Mouse (Mus musculus) lung, postnatal 0 days (tissue): ENCODE results near the gene Ptprs. TPM values are rescaled to one million over a fixed set of nuclear protein-coding genes. Genes with fewer than 3 reads are reported as not detected.

ENCODE experiments used
- ATAC-seq: fragments of 200-750 bp; cut with Nextera tagmentation; 2 replicates; pipeline ENCODE4 v1.8.0; 2017; ENCODE audit warnings: moderate library complexity
- DNase-seq: peaks from one replicate; pipeline ENCODE4 v3.0.0-alpha.2; 2016; ENCODE audit warnings: low spot score
- H3K27ac ChIP-seq: fragments of 300-500 bp; sonication (generic); 2 replicates; pipeline ENCODE4 v1.5.1; 2014; ENCODE audit warnings: antibody characterized with exemption, mild to moderate bottlenecking, low read length, mixed read lengths
- H3K27me3 ChIP-seq: fragments of 300-500 bp; sonication (generic); replicated peaks from 2 replicates; pipeline ENCODE4 v1.6.1; 2014; ENCODE audit warnings: low read length, mixed read lengths; ENCODE audit not compliant: insufficient read depth
- H3K36me3 ChIP-seq: fragments of 300-500 bp; sonication (generic); 2 replicates; pipeline ENCODE4 v1.6.1; 2014; ENCODE audit warnings: low read length, mixed read lengths; ENCODE audit not compliant: insufficient read depth
- H3K4me1 ChIP-seq: fragments of 300-500 bp; sonication (generic); 2 replicates; pipeline ENCODE4 v1.6.1; 2014; ENCODE audit warnings: antibody characterized with exemption, low read depth, low read length, mixed read lengths; ENCODE audit not compliant: insufficient read depth
- H3K4me2 ChIP-seq: fragments of 300-500 bp; sonication (generic); replicated peaks from 2 replicates; pipeline ENCODE4 v1.6.1; 2014; ENCODE audit warnings: low read depth, mild to moderate bottlenecking, low read length, moderate library complexity, mixed read lengths
- H3K4me3 ChIP-seq: fragments of 300-500 bp; sonication (generic); 2 replicates; pipeline ENCODE4 v1.5.1; 2014; ENCODE audit warnings: low read depth, low read length
- H3K9ac ChIP-seq: fragments of 300-500 bp; sonication (generic); replicated peaks from 2 replicates; pipeline ENCODE4 v1.6.1; 2014; ENCODE audit warnings: low read depth, mild to moderate bottlenecking
- H3K9me3 ChIP-seq: fragments of 300-500 bp; sonication (generic); 2 replicates; pipeline ENCODE4 v1.6.1; 2016; ENCODE audit warnings: low read length, mixed read lengths
- CTCF ChIP-seq: IDR thresholded peaks from 2 replicates; pipeline ENCODE4 v1.5.1; 2016; ENCODE audit warnings: antibody characterized with exemption, mild to moderate bottlenecking
- EP300 ChIP-seq: IDR thresholded peaks from 2 replicates; pipeline ENCODE4 v1.6.1; 2016; ENCODE audit warnings: antibody characterized with exemption, mild to moderate bottlenecking, control low read depth
- WGBS: fragments of 180-500 bp; shearing (Covaris S2); extraction: QIAGEN DNeasy Blood & Tissue Kit; methylation state at CpG from one replicate; pipeline ENCODE4 v1.1.7; 2014; 5-methylcytosine and 5-hydroxymethylcytosine counted together
- polyA plus RNA-seq: library from polyadenylated mRNA; unstranded; fragments of >200 nt; fragmentation: Nextera tagmentation; extraction: Ambion mirVana; gene quantifications from 2 replicates; pipeline ENCODE4 v1.2.1, GENCODE M21; 2015

The Ptprs gene
- polyA plus RNA-seq, 1 experiment from 2014 or later, result 25.6 TPM

- no peak for ATAC-seq
- H3K4me1 ChIP-seq, result no peaks in the 10 kb centered on the region
- no peak overlapping the region for H3K27ac ChIP-seq
- 69% methylated on average over 3 of the region's 3 CpGs for WGBS
- H3K9me3 ChIP-seq, result no peaks in the 10 kb centered on the region
- H3K4me2 ChIP-seq, result no peak overlapping the region
- H3K9ac ChIP-seq, result no peak overlapping the region
- H3K36me3 ChIP-seq, result peaks cover 24% of the 10 kb centered on the region
- no peak overlapping the region for H3K4me3 ChIP-seq
- no peaks in the 10 kb centered on the region for H3K27me3 ChIP-seq
- no peak for TF ChIP-seq EP300
- TF ChIP-seq CTCF, result no peak
- peak; percentile 19 for DNase-seq
These were observed 70.9 kb downstream of the Ptprs start for GRCm38 (mm10) chr17:56405341-56405740.

GRCm38 (mm10) chr17:56401051-56401521 lies 75.2 kb downstream of the Ptprs start:
- no peaks in the 10 kb centered on the region for H3K4me1 ChIP-seq
- peaks cover 51% of the 10 kb centered on the region for H3K36me3 ChIP-seq
- H3K27me3 ChIP-seq, result no peaks in the 10 kb centered on the region
- DNase-seq, result no peak
- H3K9me3 ChIP-seq, result no peaks in the 10 kb centered on the region
- H3K27ac ChIP-seq, result no peak overlapping the region
- TF ChIP-seq CTCF (no peak), EP300 (no peak)
- H3K4me3 ChIP-seq, result no peak overlapping the region
- no peak overlapping the region for H3K9ac ChIP-seq
- H3K4me2 ChIP-seq, result no peak overlapping the region
- WGBS, result 89% methylated on average over 4 of the region's 4 CpGs
- no peak for ATAC-seq

- no peak overlapping the region for H3K4me3 ChIP-seq
- TF ChIP-seq EP300 (no peak), CTCF (no peak)
- ATAC-seq, result no peak
- no peaks in the 10 kb centered on the region for H3K9me3 ChIP-seq
- H3K36me3 ChIP-seq, result peaks cover 54% of the 10 kb centered on the region
- no peak overlapping the region for H3K27ac ChIP-seq
- no peak for DNase-seq
- H3K9ac ChIP-seq, result no peak overlapping the region
- H3K27me3 ChIP-seq, result no peaks in the 10 kb centered on the region
- no peaks in the 10 kb centered on the region for H3K4me1 ChIP-seq
- WGBS, result 93% methylated on average over 3 of the region's 3 CpGs
- no peak overlapping the region for H3K4me2 ChIP-seq
These were observed 76.1 kb downstream of the Ptprs start for GRCm38 (mm10) chr17:56400221-56400620.

GRCm38 (mm10) chr17:56396051-56396450 lies 80.2 kb downstream of the Ptprs start:
- no peak overlapping the region for H3K27ac ChIP-seq
- no peaks in the 10 kb centered on the region for H3K27me3 ChIP-seq
- no peaks in the 10 kb centered on the region for H3K9me3 ChIP-seq
- no peak overlapping the region for H3K4me2 ChIP-seq
- no peak for DNase-seq
- no peak overlapping the region for H3K4me3 ChIP-seq
- H3K4me1 ChIP-seq, result no peaks in the 10 kb centered on the region
- WGBS, result 77% methylated on average over 6 of the region's 6 CpGs
- ATAC-seq, result no peak
- H3K9ac ChIP-seq, result no peak overlapping the region
- peaks cover 57% of the 10 kb centered on the region; the same call in 1 of the 2 replicates for H3K36me3 ChIP-seq
- no peak for TF ChIP-seq EP300
- no peak for TF ChIP-seq CTCF

GRCm38 (mm10) chr17:56393889-56394288 lies 82.4 kb downstream of the Ptprs start:
- Histone ChIP-seq H3K9me3 (no peaks in the 10 kb centered on the region), H3K4me3 (no peak overlapping the region), H3K27ac (no peak overlapping the region), H3K9ac (no peak overlapping the region), H3K27me3 (no peaks in the 10 kb centered on the region), H3K4me1 (no peaks in the 10 kb centered on the region), H3K4me2 (no peak overlapping the region), H3K36me3 (peaks cover 51% of the 10 kb centered on the region)
- DNase-seq (no peak), ATAC-seq (no peak)
- WGBS, result 93% methylated on average over 10 of the region's 10 CpGs
- TF ChIP-seq EP300 (no peak), CTCF (no peak)

GRCm38 (mm10) chr17:56393238-56393637 lies 83.0 kb downstream of the Ptprs start:
- H3K27ac ChIP-seq, result no peak overlapping the region
- no peak overlapping the region for H3K4me3 ChIP-seq
- H3K36me3 ChIP-seq, result peaks cover 58% of the 10 kb centered on the region
- TF ChIP-seq CTCF (no peak), EP300 (no peak)
- no peak overlapping the region for H3K4me2 ChIP-seq
- no peak for ATAC-seq
- DNase-seq, result no peak
- H3K9me3 ChIP-seq, result no peaks in the 10 kb centered on the region
- no peaks in the 10 kb centered on the region for H3K27me3 ChIP-seq
- 80% methylated on average over 6 of the region's 6 CpGs for WGBS
- H3K4me1 ChIP-seq, result no peaks in the 10 kb centered on the region
- H3K9ac ChIP-seq, result no peak overlapping the region

GRCm38 (mm10) chr17:56387612-56388011 lies 88.7 kb downstream of the Ptprs start:
- TF ChIP-seq EP300 (no peak), CTCF (no peak)
- DNase-seq, result no peak
- no peak overlapping the region for H3K4me2 ChIP-seq
- H3K9me3 ChIP-seq, result no peaks in the 10 kb centered on the region
- H3K9ac ChIP-seq, result no peak overlapping the region
- H3K36me3 ChIP-seq, result peaks cover 31% of the 10 kb centered on the region
- no peaks in the 10 kb centered on the region for H3K4me1 ChIP-seq
- 81% methylated on average over 6 of the region's 6 CpGs for WGBS
- H3K27ac ChIP-seq, result no peak overlapping the region
- no peak for ATAC-seq
- H3K4me3 ChIP-seq, result no peak overlapping the region
- H3K27me3 ChIP-seq, result no peaks in the 10 kb centered on the region
